Mouse (Mus musculus) intestine, postnatal 0 days (tissue): Measurements from ENCODE around the gene Tbc1d10a. TPM values are rescaled to one million over a fixed set of nuclear protein-coding genes. Genes with fewer than 3 reads are reported as not detected.

ENCODE experiments used
- ATAC-seq: fragments of 200-750 bp; cut with Nextera tagmentation; 2 replicates; pipeline ENCODE4 v1.8.0; 2017; ENCODE audit warnings: mild to moderate bottlenecking, moderate TSS enrichment, moderate library complexity
- H3K27ac ChIP-seq: fragments of 300-500 bp; sonication (generic); 2 replicates; pipeline ENCODE4 v1.5.1; 2014; ENCODE audit warnings: mild to moderate bottlenecking, low read depth, low read length, moderate library complexity
- H3K27me3 ChIP-seq: fragments of 300-500 bp; sonication (generic); replicated peaks from 2 replicates; pipeline ENCODE4 v1.6.1; 2014; ENCODE audit warnings: low read length, mixed read lengths; ENCODE audit not compliant: control insufficient read depth, insufficient read depth
- H3K36me3 ChIP-seq: fragments of 300-500 bp; sonication (generic); 2 replicates; pipeline ENCODE4 v1.6.1; 2014; ENCODE audit warnings: mild to moderate bottlenecking, moderate library complexity; ENCODE audit not compliant: control insufficient read depth, insufficient read depth
- H3K4me1 ChIP-seq: fragments of 300-500 bp; sonication (generic); replicated peaks from 2 replicates; pipeline ENCODE4 v1.6.1; 2014; ENCODE audit warnings: antibody characterized with exemption, low read length, mixed read lengths; ENCODE audit not compliant: control insufficient read depth, insufficient read depth
- H3K4me2 ChIP-seq: fragments of 300-500 bp; sonication (generic); replicated peaks from 2 replicates; pipeline ENCODE4 v1.6.1; 2014; ENCODE audit warnings: low read depth, mild to moderate bottlenecking, moderate library complexity
- H3K4me3 ChIP-seq: fragments of 300-500 bp; sonication (generic); 2 replicates; pipeline ENCODE4 v1.5.1; 2014; ENCODE audit warnings: low read depth, low read length
- H3K9ac ChIP-seq: fragments of 300-500 bp; sonication (generic); 2 replicates; pipeline ENCODE4 v1.6.1; 2014; ENCODE audit warnings: mild to moderate bottlenecking, low read depth, low read length
- H3K9me3 ChIP-seq: fragments of 300-500 bp; sonication (generic); 2 replicates; pipeline ENCODE4 v1.6.1; 2016; ENCODE audit warnings: mixed run types; ENCODE audit not compliant: control insufficient read depth
- CTCF ChIP-seq: sonication (generic); IDR thresholded peaks from 2 replicates; pipeline ENCODE4 v1.5.1; 2016; ENCODE audit warnings: low read depth, mild to moderate bottlenecking, control low read depth, antibody characterized with exemption, moderate library complexity
- WGBS: fragments of 180-500 bp; shearing (Covaris S2); extraction: QIAGEN DNeasy Blood & Tissue Kit; methylation state at CpG from one replicate; pipeline ENCODE4 v1.1.7; 2014; 5-methylcytosine and 5-hydroxymethylcytosine counted together
- polyA plus RNA-seq: library from polyadenylated mRNA; unstranded; fragments of >200 nt; fragmentation: Nextera tagmentation; extraction: Ambion mirVana; gene quantifications from 2 replicates; pipeline ENCODE4 v1.2.1, GENCODE M21; 2015

Tbc1d10a gene
- polyA plus RNA-seq, 1 experiment from 2014 or later, result 37.2 TPM

- Histone ChIP-seq H3K27me3 (no peaks in the 10 kb centered on the region), H3K4me1 (no peaks in the 10 kb centered on the region), H3K4me2 (no peak overlapping the region), H3K9me3 (no peaks in the 10 kb centered on the region), H3K9ac (no peak overlapping the region), H3K27ac (no peak overlapping the region), H3K36me3 (peaks cover 20% of the 10 kb centered on the region), H3K4me3 (no peak overlapping the region)
- ATAC-seq, result no peak
- TF ChIP-seq CTCF, result no peak
- WGBS, result 89% methylated on average over 10 of the region's 10 CpGs
Observed at GRCm38 (mm10) chr11:4147098-4147497, 39.5 kb upstream of the Tbc1d10a start.

GRCm38 (mm10) chr11:4148120-4148519 is 38.5 kb upstream of the Tbc1d10a start:
- WGBS, result 90% methylated on average over 5 of the region's 5 CpGs
- no peak overlapping the region for H3K27ac ChIP-seq
- H3K9me3 ChIP-seq, result no peaks in the 10 kb centered on the region
- H3K27me3 ChIP-seq, result no peaks in the 10 kb centered on the region
- no peak overlapping the region for H3K4me3 ChIP-seq
- no peak for TF ChIP-seq CTCF
- peaks cover 11% of the 10 kb centered on the region; the same call in 1 of the 2 replicates for H3K36me3 ChIP-seq
- no peak overlapping the region for H3K9ac ChIP-seq
- ATAC-seq, result no peak
- no peak overlapping the region for H3K4me2 ChIP-seq
- no peaks in the 10 kb centered on the region for H3K4me1 ChIP-seq

- 86% methylated on average over 9 of the region's 9 CpGs for WGBS
- Histone ChIP-seq H3K4me1 (no peaks in the 10 kb centered on the region), H3K4me3 (no peak overlapping the region), H3K4me2 (no peak overlapping the region), H3K27me3 (no peaks in the 10 kb centered on the region), H3K9me3 (no peaks in the 10 kb centered on the region), H3K9ac (no peak overlapping the region), H3K27ac (no peak overlapping the region), H3K36me3 (peaks cover 6% of the 10 kb centered on the region; the same call in 1 of the 2 replicates)
- ATAC-seq, result no peak
- no peak for TF ChIP-seq CTCF
Observed at GRCm38 (mm10) chr11:4148536-4149156, 37.9 kb upstream of the Tbc1d10a start.

- Histone ChIP-seq H3K9me3 (no peaks in the 10 kb centered on the region), H3K4me2 (no peak overlapping the region), H3K4me1 (no peaks in the 10 kb centered on the region), H3K27me3 (no peaks in the 10 kb centered on the region), H3K9ac (no peak overlapping the region), H3K4me3 (no peak overlapping the region), H3K27ac (no peak overlapping the region), H3K36me3 (0 out of 2 replicates have a peak, but pooled peaks cover 3% of the 10 kb centered on the region)
- 95% methylated on average over 6 of the region's 6 CpGs for WGBS
- no peak for TF ChIP-seq CTCF
- ATAC-seq, result no peak
Observed at GRCm38 (mm10) chr11:4149886-4150285, 36.7 kb upstream of the Tbc1d10a start.

GRCm38 (mm10) chr11:4153694-4154093 is 32.9 kb upstream of the Tbc1d10a start:
- ATAC-seq, result no peak
- H3K4me3 ChIP-seq, result no peak overlapping the region
- H3K9me3 ChIP-seq, result no peaks in the 10 kb centered on the region
- no peaks in the 10 kb centered on the region for H3K36me3 ChIP-seq
- no peak for TF ChIP-seq CTCF
- H3K27me3 ChIP-seq, result no peaks in the 10 kb centered on the region
- no peaks in the 10 kb centered on the region for H3K4me1 ChIP-seq
- H3K4me2 ChIP-seq, result no peak overlapping the region
- no peak overlapping the region for H3K9ac ChIP-seq
- 90% methylated on average over 7 of the region's 7 CpGs for WGBS
- no peak overlapping the region for H3K27ac ChIP-seq

GRCm38 (mm10) chr11:4155641-4156040 is 30.9 kb upstream of the Tbc1d10a start:
- 72% methylated on average over 5 of the region's 5 CpGs for WGBS
- no peak overlapping the region for H3K4me3 ChIP-seq
- no peak for ATAC-seq
- no peaks in the 10 kb centered on the region for H3K27me3 ChIP-seq
- H3K4me1 ChIP-seq, result no peaks in the 10 kb centered on the region
- H3K9me3 ChIP-seq, result no peaks in the 10 kb centered on the region
- H3K36me3 ChIP-seq, result no peaks in the 10 kb centered on the region
- no peak overlapping the region for H3K4me2 ChIP-seq
- no peak overlapping the region for H3K9ac ChIP-seq
- TF ChIP-seq CTCF, result no peak
- H3K27ac ChIP-seq, result no peak overlapping the region
